Mouse (Mus musculus): ENCODE results near the gene Rab14. TPM values are rescaled to one million over a fixed set of nuclear protein-coding genes. Genes with fewer than 3 reads are reported as not detected.

Gene Rab14
- polyA plus RNA-seq, 1 experiment from 2014 or later: 365 TPM

DNA sequence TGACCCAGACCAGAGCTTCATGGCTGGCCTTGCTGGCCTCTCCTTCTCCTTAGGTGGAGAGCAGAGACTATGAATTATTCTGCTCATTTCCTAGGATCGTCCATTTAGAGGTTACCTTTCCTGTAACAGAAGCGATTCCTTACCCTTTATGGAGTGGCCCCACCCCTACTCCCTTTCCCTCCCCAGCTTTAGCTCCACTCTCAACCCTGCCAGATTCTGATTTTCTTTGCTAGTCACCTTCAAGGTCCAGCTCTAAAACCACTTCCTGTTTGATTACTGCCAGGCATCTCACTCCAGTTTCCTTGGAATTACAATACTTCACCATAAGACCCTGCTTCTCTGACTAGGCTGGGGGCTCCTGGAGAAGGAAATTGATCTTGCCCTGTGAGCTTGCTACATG is 15.8 kb upstream of the Rab14 start:
- WGBS: 91% methylated on average over 2 of the region's 2 CpGs
- Histone ChIP-seq H3K4me1 (peaks cover 14% of the 10 kb centered on the region), H3K9me3 (no peaks in the 10 kb centered on the region), H3K27ac (replicated peaks) (no peak overlapping the region), H3K4me3 (no peak overlapping the region), H3K9ac (replicated peaks) (no peak overlapping the region), H3K27me3 (peaks cover 5% of the 10 kb centered on the region; the same call in 1 of the 2 replicates), H3K36me3 (no peaks in the 10 kb centered on the region), H3K4me2 (replicated peaks) (no peak overlapping the region)
- ATAC-seq (ENCODE audit: low FRiP score, low read depth): no peak

DNA sequence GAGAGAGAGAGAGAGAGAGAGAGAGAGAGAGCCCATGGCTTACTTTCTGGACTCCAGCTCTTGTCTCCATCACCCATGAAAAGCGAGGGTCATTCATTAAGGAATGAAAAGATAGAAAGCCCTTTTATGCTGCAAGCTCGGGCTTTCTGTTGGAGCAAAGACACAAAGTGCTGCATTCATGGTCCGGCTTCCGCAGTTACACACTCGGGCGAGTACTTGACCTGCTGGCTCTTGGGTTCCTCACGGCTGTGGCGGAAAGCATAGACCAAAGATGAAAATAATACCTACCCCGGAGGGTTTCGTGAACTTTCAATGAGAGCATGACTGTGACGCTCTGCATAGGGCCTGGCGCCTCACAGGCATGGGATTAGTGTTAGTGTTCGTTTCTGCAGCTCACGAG is 14.4 kb upstream of the Rab14 start:
- 0 out of 2 replicates have a peak, but pooled peaks have one; percentile 12 for ATAC-seq (ENCODE audit: low FRiP score, low read depth)
- Histone ChIP-seq H3K9ac (replicated peaks) (0 out of 2 replicates have a peak overlapping the region, but pooled peaks have one; percentile 12), H3K4me1 (peaks cover 14% of the 10 kb centered on the region), H3K4me3 (no peak overlapping the region), H3K4me2 (replicated peaks) (peak overlapping the region; percentile 31), H3K27ac (replicated peaks) (no peak overlapping the region; the same call in 1 of the 2 replicates), H3K36me3 (no peaks in the 10 kb centered on the region), H3K27me3 (peaks cover 5% of the 10 kb centered on the region; the same call in 1 of the 2 replicates), H3K9me3 (no peaks in the 10 kb centered on the region)
- WGBS: 28% methylated on average over 14 of the region's 14 CpGs

DNA sequence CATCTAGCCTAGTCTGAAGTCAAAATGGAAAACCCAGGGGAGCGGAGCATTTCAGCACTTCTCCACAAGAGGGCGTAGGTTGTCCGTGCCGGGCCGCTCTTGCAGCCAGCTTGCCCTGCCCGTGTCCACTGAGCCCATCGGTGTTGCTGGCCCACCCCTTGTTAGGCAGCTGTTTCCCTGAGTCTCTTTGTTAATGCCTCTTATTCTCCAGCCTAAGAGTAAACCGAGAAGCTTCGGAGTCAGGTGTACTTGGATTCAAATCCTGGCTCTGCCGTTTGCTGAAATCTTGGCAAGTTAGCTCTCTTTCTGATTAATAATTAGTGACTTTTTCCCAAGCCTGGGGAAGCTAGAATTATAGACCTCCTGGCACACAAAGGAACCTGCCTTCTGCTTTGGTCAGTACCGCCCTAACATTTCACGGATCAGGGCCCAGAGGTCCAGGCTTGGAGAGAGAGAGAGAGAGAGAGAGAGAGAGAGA is 14.0 kb upstream of the Rab14 start:
- no peak overlapping the region for H3K4me3 ChIP-seq
- no peaks in the 10 kb centered on the region for H3K36me3 ChIP-seq
- H3K27me3 ChIP-seq: peaks cover 5% of the 10 kb centered on the region; the same call in 1 of the 2 replicates
- peak overlapping the region; percentile 31 for H3K4me2 ChIP-seq (replicated peaks)
- H3K9me3 ChIP-seq: no peaks in the 10 kb centered on the region
- H3K27ac ChIP-seq (replicated peaks): no peak overlapping the region; the same call in 1 of the 2 replicates
- H3K4me1 ChIP-seq: peaks cover 14% of the 10 kb centered on the region
- ATAC-seq (ENCODE audit: low FRiP score, low read depth): peak; percentile 93
- H3K9ac ChIP-seq (replicated peaks): 0 out of 2 replicates have a peak overlapping the region, but pooled peaks have one; percentile 12
- 1% methylated on average over 12 of the region's 12 CpGs for WGBS

DNA sequence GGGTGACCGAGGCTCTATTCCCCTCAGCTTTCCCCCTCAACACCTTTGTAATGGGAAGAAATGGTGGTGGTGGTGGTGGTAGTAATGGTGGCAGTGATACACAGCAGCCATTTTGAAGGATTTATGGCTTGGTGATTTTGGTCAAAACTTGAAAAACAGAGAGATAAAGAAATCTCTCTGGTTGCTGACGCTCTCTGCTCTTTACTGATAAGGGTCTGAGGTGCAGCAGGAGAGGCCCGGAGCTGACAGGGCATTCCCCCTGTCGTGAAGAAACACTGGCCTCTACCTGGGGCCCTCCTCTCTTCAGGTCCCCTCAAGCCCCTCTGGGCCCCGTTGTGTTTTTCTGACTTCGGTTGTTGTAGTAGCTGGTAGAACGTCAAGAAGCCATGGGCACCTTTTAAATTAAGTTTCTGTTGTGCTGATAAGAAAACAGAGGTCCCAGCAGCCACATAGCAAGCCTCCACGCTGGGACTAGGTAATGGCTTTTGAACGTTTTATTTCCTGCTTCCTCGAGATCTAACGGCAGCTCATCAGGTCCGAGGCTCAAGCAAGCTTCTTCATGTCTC is 12.5 kb upstream of the Rab14 start:
- peaks cover 5% of the 10 kb centered on the region; the same call in 1 of the 2 replicates for H3K27me3 ChIP-seq
- H3K4me1 ChIP-seq: peaks cover 14% of the 10 kb centered on the region
- no peak overlapping the region for H3K9ac ChIP-seq (replicated peaks)
- no peaks in the 10 kb centered on the region for H3K36me3 ChIP-seq
- H3K27ac ChIP-seq (replicated peaks): no peak overlapping the region
- no peak overlapping the region for H3K4me3 ChIP-seq
- no peak overlapping the region for H3K4me2 ChIP-seq (replicated peaks)
- no peak for ATAC-seq (ENCODE audit: low FRiP score, low read depth)
- H3K9me3 ChIP-seq: no peaks in the 10 kb centered on the region
- 84% methylated on average over 12 of the region's 12 CpGs for WGBS

DNA sequence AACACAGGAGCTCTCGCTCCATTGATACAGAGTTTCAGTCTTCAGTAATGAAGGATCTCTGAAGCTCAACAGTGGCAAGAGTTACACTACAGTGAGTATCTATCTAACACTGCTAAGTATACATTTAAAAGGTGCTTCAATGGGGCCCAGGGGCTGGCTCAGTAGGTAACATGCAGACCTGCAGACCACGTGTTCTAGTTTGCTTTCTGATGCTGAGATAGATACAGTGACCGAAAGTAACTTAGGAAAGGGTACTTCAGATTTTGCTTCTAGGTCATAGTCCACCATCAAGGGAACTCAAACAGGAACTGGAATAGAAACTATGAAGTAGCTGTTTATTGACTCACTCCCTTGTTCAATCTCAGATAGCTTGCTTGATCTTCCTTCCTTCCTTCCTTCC is 10.8 kb upstream of the Rab14 start:
- no peak for ATAC-seq (ENCODE audit: low FRiP score, low read depth)
- Histone ChIP-seq H3K4me3 (no peak overlapping the region), H3K4me1 (peaks cover 14% of the 10 kb centered on the region), H3K27me3 (peaks cover 5% of the 10 kb centered on the region; the same call in 1 of the 2 replicates), H3K9me3 (no peaks in the 10 kb centered on the region), H3K27ac (replicated peaks) (no peak overlapping the region), H3K9ac (replicated peaks) (no peak overlapping the region), H3K4me2 (replicated peaks) (no peak overlapping the region), H3K36me3 (no peaks in the 10 kb centered on the region)
- 82% methylated on average over 3 of the region's 3 CpGs for WGBS

DNA sequence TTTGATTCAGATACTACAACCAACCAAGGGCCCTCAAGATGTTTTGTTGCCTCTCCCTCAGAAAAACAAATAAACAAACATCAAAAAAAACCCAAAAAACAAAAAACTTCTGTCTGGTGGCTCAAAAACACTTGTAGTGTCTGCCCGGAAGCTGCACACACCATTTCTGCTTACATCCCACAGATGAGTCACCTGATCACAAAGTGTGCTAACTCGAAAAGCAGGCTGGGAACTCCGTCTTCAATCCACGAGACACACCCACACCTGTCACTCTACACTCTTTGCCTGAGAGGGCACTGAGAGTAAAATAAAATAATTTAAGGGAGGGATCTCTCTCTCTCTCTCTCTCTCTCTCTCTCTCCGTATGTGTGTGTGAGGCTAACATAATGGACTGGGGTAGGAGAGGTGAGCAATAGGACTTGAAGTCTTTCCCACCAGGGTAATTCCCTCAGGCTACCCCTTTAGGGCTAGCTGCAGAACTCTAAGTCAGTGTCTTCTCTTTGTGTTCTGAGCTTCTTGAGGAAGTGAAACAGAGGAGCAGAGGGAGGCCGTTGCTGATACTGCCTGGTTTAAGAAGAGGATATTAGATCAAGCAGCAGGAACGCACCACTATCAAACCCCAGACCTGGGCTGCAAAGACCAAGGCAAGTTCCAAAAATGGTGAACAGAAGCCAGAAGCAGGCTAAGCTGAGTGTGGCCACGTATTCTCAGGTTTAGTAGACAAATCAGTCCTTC is 8.2 kb upstream of the Rab14 start:
- no peaks in the 10 kb centered on the region for H3K9me3 ChIP-seq
- peaks cover 8% of the 10 kb centered on the region; the same call in 1 of the 2 replicates for H3K27me3 ChIP-seq
- H3K4me3 ChIP-seq: no peak overlapping the region
- no peak overlapping the region for H3K27ac ChIP-seq (replicated peaks)
- H3K9ac ChIP-seq (replicated peaks): no peak overlapping the region
- H3K4me1 ChIP-seq: no peaks in the 10 kb centered on the region
- no peaks in the 10 kb centered on the region for H3K36me3 ChIP-seq
- H3K4me2 ChIP-seq (replicated peaks): no peak overlapping the region
- WGBS: 77% methylated on average over 8 of the region's 8 CpGs
- no peak for ATAC-seq (ENCODE audit: low FRiP score, low read depth)

DNA sequence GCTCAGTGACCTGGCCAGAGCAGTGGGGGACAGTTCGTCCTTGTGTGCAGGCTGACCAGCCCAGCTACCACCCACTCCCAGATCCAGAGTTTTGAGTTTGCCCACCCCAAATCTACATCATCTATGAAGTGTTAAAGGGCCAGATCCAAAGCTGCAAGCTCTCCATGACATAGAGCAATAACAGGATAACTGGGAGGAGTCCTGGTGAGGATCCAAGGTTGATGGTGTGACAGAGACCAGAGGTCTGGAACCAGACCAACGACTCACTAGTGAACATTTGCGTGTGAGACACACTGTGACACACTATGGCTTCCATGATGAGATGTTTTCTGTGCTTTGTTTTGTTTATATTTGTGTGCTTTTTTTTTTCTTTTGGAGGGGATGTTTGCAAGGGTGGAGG is 7.1 kb upstream of the Rab14 start:
- Histone ChIP-seq H3K9ac (replicated peaks) (no peak overlapping the region), H3K4me2 (replicated peaks) (no peak overlapping the region), H3K27me3 (0 out of 2 replicates have a peak, but pooled peaks cover 7% of the 10 kb centered on the region), H3K4me3 (no peak overlapping the region), H3K27ac (replicated peaks) (no peak overlapping the region), H3K36me3 (no peaks in the 10 kb centered on the region), H3K9me3 (no peaks in the 10 kb centered on the region), H3K4me1 (no peaks in the 10 kb centered on the region)
- no peak for ATAC-seq (ENCODE audit: low FRiP score, low read depth)
- WGBS: 81% methylated on average over 3 of the region's 3 CpGs

DNA sequence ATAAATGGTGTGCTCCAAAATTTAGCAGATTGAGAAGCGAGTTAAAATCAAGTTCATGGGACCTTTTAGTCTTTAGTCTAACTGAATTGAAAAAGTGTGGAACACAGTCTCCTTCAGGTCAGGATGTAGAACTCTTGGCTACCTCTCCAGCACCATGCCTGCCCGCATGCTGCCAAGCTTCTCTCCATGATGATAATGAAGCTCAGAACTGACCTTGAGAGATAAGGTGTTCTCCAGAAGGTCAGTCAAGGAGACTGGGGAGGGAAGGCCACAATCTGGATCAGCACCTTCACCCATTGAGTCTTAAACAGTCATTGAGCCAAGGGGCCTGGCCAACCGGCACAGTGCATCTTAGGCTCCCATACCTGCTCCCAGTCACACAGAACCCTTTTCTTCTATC is 5.8 kb upstream of the Rab14 start:
- no peak overlapping the region for H3K27ac ChIP-seq (replicated peaks)
- 93% methylated on average over 3 of the region's 3 CpGs for WGBS
- H3K9me3 ChIP-seq: no peaks in the 10 kb centered on the region

DNA sequence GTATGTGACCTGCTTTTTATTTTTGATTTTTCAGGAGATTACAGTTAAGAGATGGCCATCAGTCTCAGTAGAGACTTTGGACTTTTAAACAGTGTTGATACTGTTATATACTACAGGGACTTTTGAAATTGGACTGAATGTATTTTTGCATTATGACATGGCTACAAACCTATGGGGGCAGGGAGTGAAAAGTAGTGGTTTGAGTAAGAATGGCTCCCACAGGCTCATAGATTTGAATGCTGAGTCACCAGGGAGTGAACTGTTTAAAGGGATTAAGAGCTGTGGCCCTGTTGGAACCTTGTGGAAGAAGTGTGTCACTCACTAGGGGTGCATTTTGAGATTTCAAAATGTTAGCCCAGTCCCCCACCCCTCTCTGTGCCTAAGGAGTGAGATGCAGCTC is 2.8 kb upstream of the Rab14 start:
- Histone ChIP-seq H3K4me1 (peaks cover 11% of the 10 kb centered on the region), H3K4me3 (no peak overlapping the region), H3K9me3 (no peaks in the 10 kb centered on the region), H3K9ac (replicated peaks) (no peak overlapping the region), H3K4me2 (replicated peaks) (no peak overlapping the region), H3K27me3 (0 out of 2 replicates have a peak, but pooled peaks cover 8% of the 10 kb centered on the region), H3K27ac (replicated peaks) (no peak overlapping the region), H3K36me3 (no peaks in the 10 kb centered on the region)
- ATAC-seq (ENCODE audit: low FRiP score, low read depth): no peak

More for the DNA sequence above, 5.8 kb upstream of the Rab14 start:
- H3K9ac ChIP-seq (replicated peaks): no peak overlapping the region
- no peak for ATAC-seq (ENCODE audit: low FRiP score, low read depth)
- H3K4me2 ChIP-seq (replicated peaks): no peak overlapping the region
- no peaks in the 10 kb centered on the region for H3K4me1 ChIP-seq
- H3K4me3 ChIP-seq: no peak overlapping the region
- 0 out of 2 replicates have a peak, but pooled peaks cover 8% of the 10 kb centered on the region for H3K27me3 ChIP-seq
- no peaks in the 10 kb centered on the region for H3K36me3 ChIP-seq

DNA sequence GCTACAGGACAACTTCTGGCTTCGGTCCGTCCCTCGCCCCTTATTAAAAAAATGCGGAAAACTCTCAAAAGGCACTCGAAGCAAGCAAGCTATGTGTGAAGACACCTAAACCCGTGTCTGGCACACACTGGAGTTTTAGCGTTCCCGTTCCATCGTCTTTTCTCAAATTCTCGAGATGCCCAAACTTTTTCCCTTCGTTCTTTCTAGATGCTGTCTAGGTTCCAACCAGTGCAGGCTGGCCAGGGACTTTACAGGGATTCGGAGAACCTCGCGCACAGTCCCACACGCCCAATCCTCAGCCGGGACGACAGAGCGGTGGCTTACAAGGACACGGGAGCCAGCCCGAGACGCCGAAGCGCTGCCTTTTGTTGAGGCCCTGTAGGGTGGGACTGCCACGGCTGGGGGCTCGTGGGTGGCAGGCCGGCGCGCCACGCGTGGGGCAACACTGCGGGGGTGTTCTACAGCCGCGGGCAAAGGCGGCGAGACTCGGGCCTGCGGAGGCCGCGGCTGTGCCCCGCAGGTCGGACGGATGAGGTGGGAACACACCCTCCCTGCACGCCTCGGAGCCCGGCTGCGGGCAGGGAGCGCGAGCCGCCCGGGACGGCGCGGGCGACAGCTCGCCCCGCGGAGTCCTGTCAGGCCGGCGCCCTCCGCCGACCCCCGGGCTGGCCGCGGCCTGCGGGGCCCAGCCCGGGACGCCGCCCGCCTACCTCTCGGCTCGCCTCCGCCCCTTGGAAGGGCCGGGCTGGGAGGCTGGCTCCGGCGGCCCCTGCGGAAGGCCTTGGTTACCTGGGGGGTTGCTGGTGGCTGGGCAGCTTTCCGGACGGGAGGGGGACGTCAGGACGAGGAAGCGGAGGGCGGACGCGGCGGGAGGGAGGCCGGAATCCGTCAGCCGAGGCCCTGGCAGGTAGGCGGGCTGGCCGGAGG is 686 bp downstream of the Rab14 start:
- H3K36me3 ChIP-seq: no peaks in the 10 kb centered on the region; the same call in 1 of the 2 replicates
- no peaks in the 10 kb centered on the region for H3K9me3 ChIP-seq
- peak overlapping the region; percentile 87 for H3K4me2 ChIP-seq (replicated peaks)
- H3K9ac ChIP-seq (replicated peaks): peak overlapping the region; percentile 100
- H3K4me3 ChIP-seq: peak overlapping the region; percentile 82
- H3K4me1 ChIP-seq: peaks cover 18% of the 10 kb centered on the region
- H3K27me3 ChIP-seq: 0 out of 2 replicates have a peak, but pooled peaks cover 4% of the 10 kb centered on the region
- peak; percentile 75 for ATAC-seq (ENCODE audit: low FRiP score, low read depth)
- peak overlapping the region; percentile 97 for H3K27ac ChIP-seq (replicated peaks)
- under 1% methylated on average over 86 of the region's 90 CpGs for WGBS

DNA sequence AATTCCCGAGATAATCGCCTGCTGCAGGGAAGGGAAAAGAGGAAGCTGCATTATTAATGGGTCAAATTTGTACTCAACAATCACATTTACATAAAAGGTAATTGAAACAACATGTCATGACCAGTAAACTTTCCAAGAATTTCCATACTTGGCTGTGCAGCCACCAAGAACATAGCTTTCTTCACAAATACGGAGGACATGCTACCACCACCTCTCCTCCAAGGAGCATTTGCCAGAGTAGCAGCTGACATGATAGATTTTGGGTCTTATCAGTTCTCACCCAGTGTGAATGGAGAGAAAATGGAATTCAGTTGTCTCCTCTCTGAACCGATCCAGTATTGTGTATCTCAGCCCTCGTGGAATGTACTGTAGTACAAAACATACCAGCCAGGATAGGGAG is 1.4 kb downstream of the Rab14 start:
- peaks cover 18% of the 10 kb centered on the region for H3K4me1 ChIP-seq
- H3K27ac ChIP-seq (replicated peaks): no peak overlapping the region
- ATAC-seq (ENCODE audit: low FRiP score, low read depth): no peak
- peak overlapping the region; percentile 82 for H3K4me3 ChIP-seq
- no peaks in the 10 kb centered on the region; the same call in none of the 2 replicates for H3K36me3 ChIP-seq
- H3K9me3 ChIP-seq: no peaks in the 10 kb centered on the region
- H3K27me3 ChIP-seq: 0 out of 2 replicates have a peak, but pooled peaks cover 4% of the 10 kb centered on the region
- 22% methylated on average over 5 of the region's 5 CpGs for WGBS
- peak overlapping the region; percentile 100 for H3K9ac ChIP-seq (replicated peaks)
- H3K4me2 ChIP-seq (replicated peaks): peak overlapping the region; percentile 87

Data from midbrain, embryonic 12.5 days (tissue).